Mouse (Mus musculus): ENCODE measurements at regions not wholly inside any gene's neighbourhood (a gene's known extent, or its start where the extent isn't known, plus 50 kb on each side); places are given as distances from the start of the nearest gene placed in this dataset.

- no peak overlapping the region for H3K4me2 ChIP-seq (ENCODE audit: low read depth)
- ATAC-seq (ENCODE audit: insufficient read depth, low FRiP score, low TSS enrichment) (no peak), DNase-seq (ENCODE audit: low spot score) (no peak)
- H3K9ac ChIP-seq (ENCODE audit: low read length), result no peak overlapping the region
- no peaks in the 10 kb centered on the region for H3K9me3 ChIP-seq (ENCODE audit: control insufficient read depth, low read length)
- H3K27me3 ChIP-seq (ENCODE audit: control insufficient read depth, insufficient read depth, low read length), result no peaks in the 10 kb centered on the region
- no peaks in the 10 kb centered on the region for H3K4me1 ChIP-seq (ENCODE audit: control insufficient read depth, insufficient read depth, low read length)
- 79% methylated on average over 5 of the region's 5 CpGs for WGBS
- H3K36me3 ChIP-seq (ENCODE audit: control insufficient read depth, insufficient read depth, low read length), result no peaks in the 10 kb centered on the region
- no peak overlapping the region for H3K4me3 ChIP-seq (ENCODE audit: low read depth, low read length)
- H3K27ac ChIP-seq (ENCODE audit: low read depth, low read length), result no peak overlapping the region
These were observed 215.7 kb downstream of the Tmem161b start for GRCm38 (mm10) chr13:84437586-84438443.

DNA sequence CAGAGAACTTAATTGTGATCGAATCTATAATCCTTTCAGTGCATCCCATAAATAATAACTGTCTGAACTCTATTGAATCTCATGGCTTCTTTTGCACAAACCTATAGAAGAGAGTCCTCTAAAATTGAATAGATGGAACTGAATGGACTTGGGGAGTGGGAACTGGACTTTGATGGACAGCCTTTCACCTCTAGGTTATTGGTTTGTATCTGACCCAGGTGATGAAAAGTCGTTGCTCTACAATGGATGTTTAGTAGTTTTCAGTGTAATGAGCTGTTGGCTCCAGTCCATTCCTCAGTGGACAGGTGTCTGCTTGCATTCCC, 216.3 kb downstream of the Tmem161b start:
- no peaks in the 10 kb centered on the region for H3K27me3 ChIP-seq (ENCODE audit: control insufficient read depth, insufficient read depth, low read length)
- DNase-seq (ENCODE audit: low spot score) (no peak), ATAC-seq (ENCODE audit: insufficient read depth, low FRiP score, low TSS enrichment) (no peak)
- H3K4me3 ChIP-seq (ENCODE audit: low read depth, low read length), result no peak overlapping the region
- no peak overlapping the region for H3K4me2 ChIP-seq (ENCODE audit: low read depth)
- no peaks in the 10 kb centered on the region for H3K4me1 ChIP-seq (ENCODE audit: control insufficient read depth, insufficient read depth, low read length)
- 85% methylated on average over 2 of the region's 2 CpGs for WGBS
- no peaks in the 10 kb centered on the region for H3K9me3 ChIP-seq (ENCODE audit: control insufficient read depth, low read length)
- H3K27ac ChIP-seq (ENCODE audit: low read depth, low read length), result no peak overlapping the region
- no peaks in the 10 kb centered on the region for H3K36me3 ChIP-seq (ENCODE audit: control insufficient read depth, insufficient read depth, low read length)
- no peak overlapping the region for H3K9ac ChIP-seq (ENCODE audit: low read length)

GRCm38 (mm10) chr13:84448514-84448913, 226.4 kb downstream of the Tmem161b start:
- H3K4me3 ChIP-seq (ENCODE audit: low read depth, low read length), result no peak overlapping the region
- no peak overlapping the region for H3K4me2 ChIP-seq (ENCODE audit: low read depth)
- no peak overlapping the region for H3K9ac ChIP-seq (ENCODE audit: low read length)
- 0 out of 2 replicates have a peak overlapping the region, but pooled peaks have one; percentile 44 for H3K27ac ChIP-seq (ENCODE audit: low read depth, low read length)
- no peak for DNase-seq (ENCODE audit: low spot score)
- peak; percentile 29; the same call in 1 of the 2 replicates for ATAC-seq (ENCODE audit: insufficient read depth, low FRiP score, low TSS enrichment)
- H3K36me3 ChIP-seq (ENCODE audit: control insufficient read depth, insufficient read depth, low read length), result no peaks in the 10 kb centered on the region
- H3K9me3 ChIP-seq (ENCODE audit: control insufficient read depth, low read length), result no peaks in the 10 kb centered on the region
- peaks cover 7% of the 10 kb centered on the region; the same call in 1 of the 2 replicates for H3K4me1 ChIP-seq (ENCODE audit: control insufficient read depth, insufficient read depth, low read length)
- WGBS, result 68% methylated on average over 2 of the region's 2 CpGs
- no peaks in the 10 kb centered on the region for H3K27me3 ChIP-seq (ENCODE audit: control insufficient read depth, insufficient read depth, low read length)

DNA sequence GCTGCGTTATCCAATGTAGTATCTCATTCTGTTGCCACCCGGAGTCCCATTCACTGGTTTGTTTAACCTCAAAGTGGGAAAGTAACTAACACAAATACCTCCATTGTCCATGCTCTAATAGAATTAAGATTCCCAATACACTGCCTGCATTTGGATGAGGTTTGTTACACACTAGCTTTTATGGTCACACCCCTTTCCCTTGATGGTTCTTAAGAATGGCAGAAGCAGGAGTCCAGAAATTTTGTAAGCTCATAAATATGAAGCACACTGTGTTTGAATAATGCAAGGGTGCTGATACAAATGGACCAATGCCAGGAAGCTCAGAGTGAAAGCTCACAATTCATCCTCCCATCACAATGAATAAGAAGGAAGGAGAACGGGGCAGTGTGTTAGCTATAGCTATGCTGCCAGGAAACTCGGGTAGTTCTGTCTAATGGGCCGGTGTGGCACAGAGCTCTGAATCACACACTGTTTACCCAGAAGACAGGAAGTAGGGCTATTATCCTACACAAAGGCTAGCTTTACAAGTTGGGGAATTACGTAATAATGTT, 227.0 kb downstream of the Tmem161b start:
- ATAC-seq (ENCODE audit: insufficient read depth, low FRiP score, low TSS enrichment), result peak; percentile 96
- H3K4me3 ChIP-seq (ENCODE audit: low read depth, low read length), result no peak overlapping the region
- H3K4me2 ChIP-seq (ENCODE audit: low read depth), result no peak overlapping the region
- no peaks in the 10 kb centered on the region for H3K9me3 ChIP-seq (ENCODE audit: control insufficient read depth, low read length)
- DNase-seq (ENCODE audit: low spot score), result peak; percentile 28
- no peak overlapping the region for H3K9ac ChIP-seq (ENCODE audit: low read length)
- WGBS, result 39% methylated on average over 6 of the region's 6 CpGs
- H3K4me1 ChIP-seq (ENCODE audit: control insufficient read depth, insufficient read depth, low read length), result peaks cover 7% of the 10 kb centered on the region; the same call in 1 of the 2 replicates
- H3K27ac ChIP-seq (ENCODE audit: low read depth, low read length), result peak overlapping the region; percentile 68
- H3K36me3 ChIP-seq (ENCODE audit: control insufficient read depth, insufficient read depth, low read length), result no peaks in the 10 kb centered on the region
- H3K27me3 ChIP-seq (ENCODE audit: control insufficient read depth, insufficient read depth, low read length), result no peaks in the 10 kb centered on the region

Data from neural tube, embryonic 11.5 days (tissue).